Mouse (Mus musculus) intestine, postnatal 0 days (tissue): ENCODE results near the gene Smco3. TPM values are rescaled to one million over a fixed set of nuclear protein-coding genes. Genes with fewer than 3 reads are reported as not detected.

ENCODE experiments used
- ATAC-seq: fragments of 200-750 bp; cut with Nextera tagmentation; 2 replicates; pipeline ENCODE4 v1.8.0; 2017; ENCODE audit warnings: mild to moderate bottlenecking, moderate TSS enrichment, moderate library complexity
- H3K27ac ChIP-seq: fragments of 300-500 bp; sonication (generic); 2 replicates; pipeline ENCODE4 v1.5.1; 2014; ENCODE audit warnings: mild to moderate bottlenecking, low read depth, low read length, moderate library complexity
- H3K27me3 ChIP-seq: fragments of 300-500 bp; sonication (generic); replicated peaks from 2 replicates; pipeline ENCODE4 v1.6.1; 2014; ENCODE audit warnings: low read length, mixed read lengths; ENCODE audit not compliant: control insufficient read depth, insufficient read depth
- H3K36me3 ChIP-seq: fragments of 300-500 bp; sonication (generic); 2 replicates; pipeline ENCODE4 v1.6.1; 2014; ENCODE audit warnings: mild to moderate bottlenecking, moderate library complexity; ENCODE audit not compliant: control insufficient read depth, insufficient read depth
- H3K4me1 ChIP-seq: fragments of 300-500 bp; sonication (generic); replicated peaks from 2 replicates; pipeline ENCODE4 v1.6.1; 2014; ENCODE audit warnings: antibody characterized with exemption, low read length, mixed read lengths; ENCODE audit not compliant: control insufficient read depth, insufficient read depth
- H3K4me2 ChIP-seq: fragments of 300-500 bp; sonication (generic); replicated peaks from 2 replicates; pipeline ENCODE4 v1.6.1; 2014; ENCODE audit warnings: low read depth, mild to moderate bottlenecking, moderate library complexity
- H3K4me3 ChIP-seq: fragments of 300-500 bp; sonication (generic); 2 replicates; pipeline ENCODE4 v1.5.1; 2014; ENCODE audit warnings: low read depth, low read length
- H3K9ac ChIP-seq: fragments of 300-500 bp; sonication (generic); 2 replicates; pipeline ENCODE4 v1.6.1; 2014; ENCODE audit warnings: mild to moderate bottlenecking, low read depth, low read length
- H3K9me3 ChIP-seq: fragments of 300-500 bp; sonication (generic); 2 replicates; pipeline ENCODE4 v1.6.1; 2016; ENCODE audit warnings: mixed run types; ENCODE audit not compliant: control insufficient read depth
- CTCF ChIP-seq: sonication (generic); IDR thresholded peaks from 2 replicates; pipeline ENCODE4 v1.5.1; 2016; ENCODE audit warnings: low read depth, mild to moderate bottlenecking, control low read depth, antibody characterized with exemption, moderate library complexity
- WGBS: fragments of 180-500 bp; shearing (Covaris S2); extraction: QIAGEN DNeasy Blood & Tissue Kit; methylation state at CpG from one replicate; pipeline ENCODE4 v1.1.7; 2014; 5-methylcytosine and 5-hydroxymethylcytosine counted together
- microRNA-seq: library from miRNA; unstranded; fragments of <30 nt; microRNA quantifications from one replicate; pipeline ENCODE4, GENCODE M21; 2016
- polyA plus RNA-seq: library from polyadenylated mRNA; unstranded; fragments of >200 nt; fragmentation: Nextera tagmentation; extraction: Ambion mirVana; gene quantifications from 2 replicates; pipeline ENCODE4 v1.2.1, GENCODE M21; 2015

The Smco3 gene
- polyA plus RNA-seq, 1 experiment from 2014 or later = 1.3 TPM

DNA sequence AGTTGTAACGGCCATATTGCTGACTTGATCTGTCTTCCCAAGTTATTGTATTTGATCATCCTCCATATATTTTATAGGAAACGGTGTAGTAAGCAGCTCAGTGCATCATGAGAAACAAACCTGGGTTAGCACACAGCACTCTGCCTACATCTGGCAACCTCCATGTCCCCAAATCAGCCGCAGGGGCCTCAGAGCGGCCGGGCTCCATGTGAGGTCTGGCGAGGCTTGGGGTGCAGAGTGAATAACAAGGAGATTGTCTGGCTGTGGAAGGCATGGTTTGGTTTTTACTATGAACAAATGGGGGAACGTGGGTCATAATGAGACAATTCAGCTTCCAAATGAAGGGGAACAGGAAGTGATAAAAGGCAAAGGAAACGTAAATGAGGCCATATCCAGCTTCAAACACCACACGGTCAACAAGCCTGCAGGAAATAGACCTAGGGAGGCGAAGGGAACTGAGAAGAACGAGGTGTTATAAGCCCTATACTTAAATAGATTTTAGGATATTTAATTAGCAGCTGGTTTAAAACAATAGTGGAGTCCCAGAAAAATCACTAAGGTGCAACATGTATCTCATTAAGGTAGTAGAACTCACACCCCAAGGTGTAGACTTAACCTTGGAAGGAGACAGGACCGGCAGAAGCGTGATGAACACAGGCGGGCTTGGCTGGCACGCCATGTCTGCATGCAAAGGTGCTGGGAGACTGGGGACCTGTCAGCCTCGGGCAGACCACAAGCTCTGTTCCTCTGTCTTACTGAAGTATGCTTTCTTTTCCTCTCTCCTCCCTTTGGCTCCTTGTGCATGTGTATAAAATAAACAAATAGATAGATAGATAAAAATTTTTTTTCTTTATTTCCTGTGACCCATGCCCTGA is 42.1 kb downstream of the Smco3 start:
- Histone ChIP-seq H3K4me2 (peak overlapping the region; percentile 80), H3K4me3 (peak overlapping the region; percentile 40), H3K36me3 (no peaks in the 10 kb centered on the region), H3K27me3 (no peaks in the 10 kb centered on the region), H3K9me3 (no peaks in the 10 kb centered on the region), H3K27ac (no peak overlapping the region), H3K9ac (peak overlapping the region; percentile 26; the same call in 1 of the 2 replicates), H3K4me1 (0 out of 2 replicates have a peak, but pooled peaks cover 3% of the 10 kb centered on the region)
- TF ChIP-seq CTCF = no peak
- WGBS = 36% methylated on average over 16 of the region's 16 CpGs
- 0 out of 2 replicates have a peak, but pooled peaks have one; percentile 12 for ATAC-seq

GRCm38 (mm10) chr6:136789391-136789971 is 45.8 kb downstream of the Smco3 start:
- Histone ChIP-seq H3K4me1 (0 out of 2 replicates have a peak, but pooled peaks cover 3% of the 10 kb centered on the region), H3K9me3 (no peaks in the 10 kb centered on the region), H3K4me3 (no peak overlapping the region), H3K36me3 (no peaks in the 10 kb centered on the region), H3K27me3 (no peaks in the 10 kb centered on the region), H3K9ac (no peak overlapping the region), H3K27ac (peak overlapping the region; percentile 54; the same call in 1 of the 2 replicates), H3K4me2 (no peak overlapping the region)
- ATAC-seq = peak; percentile 9; the same call in 1 of the 2 replicates
- WGBS = 57% methylated on average over 5 of the region's 5 CpGs
- no peak for TF ChIP-seq CTCF

DNA sequence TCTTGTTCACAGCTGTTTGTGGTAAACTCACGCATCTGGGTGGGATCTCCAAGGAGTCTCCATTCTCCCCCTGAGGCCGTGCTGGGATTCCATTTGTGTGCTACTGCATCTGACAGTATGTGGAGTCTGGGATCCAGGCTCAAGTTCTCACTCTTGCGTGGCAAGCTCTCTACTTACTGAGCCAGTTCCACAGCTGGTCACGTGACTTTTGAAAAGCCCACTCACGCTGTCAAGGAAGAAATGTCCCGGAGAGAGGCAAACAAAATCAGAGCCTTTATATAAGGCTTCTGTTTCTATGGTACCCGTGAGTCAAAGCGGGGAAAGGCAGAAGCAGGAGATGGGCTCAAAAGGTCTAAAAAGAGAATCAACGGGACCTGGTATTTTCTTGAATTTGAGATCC is 52.5 kb downstream of the Smco3 start:
- no peak for ATAC-seq
- H3K4me3 ChIP-seq = no peak overlapping the region
- H3K9me3 ChIP-seq = no peaks in the 10 kb centered on the region
- no peaks in the 10 kb centered on the region; the same call in 1 of the 2 replicates for H3K4me1 ChIP-seq
- H3K9ac ChIP-seq = no peak overlapping the region
- H3K27me3 ChIP-seq = no peaks in the 10 kb centered on the region
- 52% methylated on average over 9 of the region's 9 CpGs for WGBS
- TF ChIP-seq CTCF = no peak
- H3K4me2 ChIP-seq = peak overlapping the region; percentile 64
- H3K36me3 ChIP-seq = no peaks in the 10 kb centered on the region
- H3K27ac ChIP-seq = peak overlapping the region; percentile 73; the same call in 1 of the 2 replicates

GRCm38 (mm10) chr6:136782146-136782545 is 53.1 kb downstream of the Smco3 start:
- ATAC-seq = peak; percentile 61
- no peak for TF ChIP-seq CTCF
- Histone ChIP-seq H3K27ac (peak overlapping the region; percentile 73), H3K36me3 (no peaks in the 10 kb centered on the region), H3K9ac (no peak overlapping the region), H3K9me3 (no peaks in the 10 kb centered on the region), H3K4me1 (no peaks in the 10 kb centered on the region; the same call in 1 of the 2 replicates), H3K4me2 (peak overlapping the region; percentile 64), H3K4me3 (peak overlapping the region; percentile 59; the same call in 1 of the 2 replicates), H3K27me3 (no peaks in the 10 kb centered on the region)
- WGBS = 37% methylated on average over 12 of the region's 12 CpGs

- Histone ChIP-seq H3K36me3 (no peaks in the 10 kb centered on the region), H3K4me2 (peak within 1 kb of the TSS; percentile 64), H3K27me3 (no peaks in the 10 kb centered on the region), H3K27ac (peak within 1 kb of the TSS; percentile 92), H3K4me3 (peak within 1 kb of the TSS; percentile 59), H3K4me1 (no peaks in the 10 kb centered on the region; the same call in 1 of the 2 replicates), H3K9ac (peak within 1 kb of the TSS; percentile 72), H3K9me3 (no peaks in the 10 kb centered on the region)
- TF ChIP-seq CTCF = no peak
- 34% methylated on average over 20 of the region's 20 CpGs for WGBS
- peak; percentile 92 for ATAC-seq
Measured at GRCm38 (mm10) chr6:136781377-136781986, 53.8 kb downstream of the Smco3 start, which contains the start of gene Gucy2c. Gene Gucy2c (minus strand): TSS chr6:136781765.

Small RNAs within 50 kb of the gene (microRNA-seq; reads per million reads assigned to microRNA genes)
- gene Gm44364 = not detected

Other genes starting within 250 kb of the Smco3 start
- 108 and 116 TPM in 2 replicates for gene Plbd1, start 173.5 kb downstream of the Smco3 start, polyA plus RNA-seq
- 78.4 and 90.9 TPM in 2 replicates for gene Gucy2c, start 53.7 kb downstream of the Smco3 start, polyA plus RNA-seq
- 0.46 and 0.76 TPM in 2 replicates for gene Hist4h4, start 31.0 kb downstream of the Smco3 start, polyA plus RNA-seq
- gene H2afj, start 27.2 kb downstream of the Smco3 start, polyA plus RNA-seq = 231 and 241 TPM in 2 replicates
- 0.47 and 1.8 TPM in 2 replicates for gene BC049715, start 7.8 kb downstream of the Smco3 start, polyA plus RNA-seq
- 41.4 and 45.2 TPM in 2 replicates for gene Wbp11, start 7.2 kb downstream of the Smco3 start, polyA plus RNA-seq
- gene Art4, start 22.3 kb upstream of the Smco3 start, polyA plus RNA-seq = 0.55 and 0.64 TPM in 2 replicates
- gene Mgp, start 40.4 kb upstream of the Smco3 start, polyA plus RNA-seq = 74.8 and 76.7 TPM in 2 replicates
- 0.48 and 0.68 TPM in 2 replicates for gene Erp27, start 86.7 kb upstream of the Smco3 start, polyA plus RNA-seq
- 0.44 TPM in 1 of 2 replicates, not detected in the other for gene Pde6h, start 88.4 kb upstream of the Smco3 start, polyA plus RNA-seq
- gene Arhgdib, start 106.4 kb upstream of the Smco3 start, polyA plus RNA-seq = 22.2 and 22.6 TPM in 2 replicates